11 mouse cellular contexts compared by ENCODE assay signal in the genomic region with DNA sequence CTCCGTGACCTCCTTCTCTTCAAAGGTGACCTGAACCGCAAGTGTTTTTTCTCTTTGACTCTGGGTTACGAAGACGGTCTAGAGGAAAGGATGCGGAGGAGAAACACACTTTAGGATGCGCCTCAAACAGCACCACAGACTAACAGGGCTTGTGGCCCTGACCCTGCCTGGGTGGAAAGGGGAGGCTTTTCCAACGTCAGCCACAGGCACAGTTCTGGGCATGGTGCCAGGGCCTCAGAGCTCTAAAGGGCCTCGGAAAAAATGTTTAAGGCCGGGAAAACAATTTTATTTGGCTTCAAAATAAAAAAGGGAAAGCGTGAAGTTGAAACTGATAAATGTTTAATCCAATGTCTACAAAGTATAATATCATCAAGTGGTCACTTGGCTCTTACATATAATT.
A peak's percentile ranks its signal among the peaks of the same experiment; 100 is the strongest.
DNase-seq lines count a peak whose midpoint lies in the region; ATAC-seq and TF ChIP-seq lines count a peak whose summit lies in the region.
"Had no signal": no experiment of that assay in that cellular context is flagged by ENCODE, and none has a peak within 500 bp of the region (broad histone marks: within the 10 kb centered on the region; RNA-seq: fewer than 3 reads in every experiment).

No protein-coding gene starts in this region.

- no peaks in the 10 kb centered on the region for H3K9me3 ChIP-seq in forebrain, postnatal 0 days (ENCODE audit: low read length)
- H3K9me3 ChIP-seq: hindbrain, embryonic 13.5 days; liver, embryonic 12.5 days had no signal

- no peaks in the 10 kb centered on the region for H3K36me3 ChIP-seq in forebrain, postnatal 0 days (ENCODE audit: insufficient read depth)
- H3K36me3 ChIP-seq: hindbrain, embryonic 13.5 days; liver, embryonic 12.5 days had no signal

- H3K27ac ChIP-seq in forebrain, postnatal 0 days (ENCODE audit: low read depth, low read length): no peak overlapping the region
- H3K27ac ChIP-seq: hindbrain, embryonic 13.5 days; liver, embryonic 12.5 days had no signal

- H3K4me2 ChIP-seq in forebrain, postnatal 0 days (ENCODE audit: low read depth): no peak overlapping the region
- H3K4me2 ChIP-seq: hindbrain, embryonic 13.5 days; liver, embryonic 12.5 days had no signal

- no peaks in the 10 kb centered on the region for H3K4me1 ChIP-seq in forebrain, postnatal 0 days (ENCODE audit: insufficient read depth)
- H3K4me1 ChIP-seq: liver, embryonic 12.5 days had no signal

- 33% methylated on average over 10 of the region's 10 CpGs for WGBS in forebrain, postnatal 0 days

- H3K27me3 ChIP-seq in forebrain, postnatal 0 days (ENCODE audit: insufficient read depth, low read length): no peaks in the 10 kb centered on the region

- intact Hi-C loops in left cerebral cortex, postnatal 4 days (cut with DNase I): no loop called here
- intact Hi-C loops in left cerebral cortex, postnatal 25 days (cut with DNase I): loop anchor here (5.0 kb wide), 2 partner anchors 90 to 105 kb away; no protein-coding TSS in a partner anchor

- DNase-seq in cerebellum, postnatal 14 days: peak; percentile 46 to 69
- no peak for DNase-seq in cerebellum, adult 11-12 months
- DNase-seq in left cerebral cortex, postnatal 4 days: peak; percentile 70
- no peak for DNase-seq in left cerebral cortex, postnatal 25 days (ENCODE audit: low spot score in 2 of 2)
- peak; percentile 50 for DNase-seq in forebrain, postnatal 0 days
- peak; percentile 74 for DNase-seq in lung, postnatal 14 days
- DNase-seq in natural killer cell, adult 2 months (ENCODE audit: low spot score in 2 of 2): no peak
- DNase-seq: cerebellum, adult 11 months had no signal

- ATAC-seq in forebrain, postnatal 0 days: no peak
- no peak for ATAC-seq in granulocyte monocyte progenitor cell, adult 5-6 weeks (replicated peaks; ENCODE audit: poor library complexity, severe bottlenecking)
- ATAC-seq: liver, embryonic 12.5 days had no signal

- no peak overlapping the region for H3K9ac ChIP-seq in forebrain, postnatal 0 days
- H3K9ac ChIP-seq: hindbrain, embryonic 13.5 days; liver, embryonic 12.5 days had no signal

- TF ChIP-seq CTCF in forebrain, postnatal 0 days (IDR thresholded peaks at IDR 0.05; ENCODE audit: low read depth): no peak

- H3K4me3 ChIP-seq in forebrain, postnatal 0 days (ENCODE audit: low read depth, low read length): no peak overlapping the region
- H3K4me3 ChIP-seq: hindbrain, embryonic 13.5 days; liver, embryonic 12.5 days had no signal

Comparison
In these comparisons a context has a peak if more than half of its experiments do, and no peak if none do; other contexts are left out.
1. DNase-seq: peak in cerebellum, postnatal 14 days (2 of 2), left cerebral cortex, postnatal 4 days (single experiment), forebrain, postnatal 0 days (single experiment) and lung, postnatal 14 days (single experiment); none in cerebellum, adult 11-12 months (single experiment), left cerebral cortex, postnatal 25 days (0 of 2) and natural killer cell, adult 2 months (0 of 2).